Mouse (Mus musculus) liver, embryonic 15.5 days (tissue): ENCODE results near the gene Crcp. TPM values are rescaled to one million over a fixed set of nuclear protein-coding genes. Genes with fewer than 3 reads are reported as not detected.

ENCODE experiments used
- ATAC-seq: fragments of 200-750 bp; cut with Nextera tagmentation; 2 replicates; pipeline ENCODE4 v1.8.0; 2017; ENCODE audit warnings: moderate number of reproducible peaks, mild to moderate bottlenecking, moderate library complexity; ENCODE audit not compliant: insufficient read depth
- H3K27ac ChIP-seq: fragments of 300-500 bp; sonication (generic); replicated peaks from 2 replicates; pipeline ENCODE4 v1.5.1; 2015; ENCODE audit warnings: mild to moderate bottlenecking, inconsistent platforms
- H3K27me3 ChIP-seq: fragments of 300-500 bp; sonication (generic); 2 replicates; pipeline ENCODE4 v1.6.1; 2015; ENCODE audit warnings: mild to moderate bottlenecking, inconsistent platforms
- H3K36me3 ChIP-seq: fragments of 300-500 bp; sonication (generic); replicated peaks from 2 replicates; pipeline ENCODE4 v1.6.1; 2015; ENCODE audit warnings: moderate library complexity, mild to moderate bottlenecking, inconsistent platforms
- H3K4me1 ChIP-seq: fragments of 300-500 bp; sonication (generic); replicated peaks from 2 replicates; pipeline ENCODE4 v1.6.1; 2015; ENCODE audit warnings: inconsistent platforms
- H3K4me2 ChIP-seq: fragments of 300-500 bp; sonication (generic); 2 replicates; pipeline ENCODE4 v1.6.1; 2015; ENCODE audit warnings: moderate library complexity, mild to moderate bottlenecking, inconsistent platforms
- H3K4me3 ChIP-seq: fragments of 300-500 bp; sonication (generic); replicated peaks from 2 replicates; pipeline ENCODE4 v1.5.1; 2015; ENCODE audit warnings: mild to moderate bottlenecking, inconsistent platforms
- H3K9ac ChIP-seq: fragments of 300-500 bp; sonication (generic); 2 replicates; pipeline ENCODE4 v1.6.1; 2015; ENCODE audit warnings: moderate library complexity, mild to moderate bottlenecking, inconsistent platforms
- H3K9me3 ChIP-seq: fragments of 300-500 bp; sonication (generic); replicated peaks from 2 replicates; pipeline ENCODE4 v1.6.1; 2016; ENCODE audit warnings: inconsistent platforms
- WGBS: fragments of 180-500 bp; shearing (Covaris S2); methylation state at CpG from one replicate; pipeline ENCODE4 v1.1.7; 2015; ENCODE audit warnings: mixed read lengths; ENCODE audit not compliant: insufficient replicate concordance; 5-methylcytosine and 5-hydroxymethylcytosine counted together
- polyA plus RNA-seq: library from polyadenylated mRNA; unstranded; fragments of >200 nt; fragmentation: Nextera tagmentation; extraction: Ambion mirVana; gene quantifications from 2 replicates; pipeline ENCODE4 v1.2.1, GENCODE M21; 2015

Crcp gene
- polyA plus RNA-seq, 1 experiment from 2014 or later: 23.1 TPM

DNA sequence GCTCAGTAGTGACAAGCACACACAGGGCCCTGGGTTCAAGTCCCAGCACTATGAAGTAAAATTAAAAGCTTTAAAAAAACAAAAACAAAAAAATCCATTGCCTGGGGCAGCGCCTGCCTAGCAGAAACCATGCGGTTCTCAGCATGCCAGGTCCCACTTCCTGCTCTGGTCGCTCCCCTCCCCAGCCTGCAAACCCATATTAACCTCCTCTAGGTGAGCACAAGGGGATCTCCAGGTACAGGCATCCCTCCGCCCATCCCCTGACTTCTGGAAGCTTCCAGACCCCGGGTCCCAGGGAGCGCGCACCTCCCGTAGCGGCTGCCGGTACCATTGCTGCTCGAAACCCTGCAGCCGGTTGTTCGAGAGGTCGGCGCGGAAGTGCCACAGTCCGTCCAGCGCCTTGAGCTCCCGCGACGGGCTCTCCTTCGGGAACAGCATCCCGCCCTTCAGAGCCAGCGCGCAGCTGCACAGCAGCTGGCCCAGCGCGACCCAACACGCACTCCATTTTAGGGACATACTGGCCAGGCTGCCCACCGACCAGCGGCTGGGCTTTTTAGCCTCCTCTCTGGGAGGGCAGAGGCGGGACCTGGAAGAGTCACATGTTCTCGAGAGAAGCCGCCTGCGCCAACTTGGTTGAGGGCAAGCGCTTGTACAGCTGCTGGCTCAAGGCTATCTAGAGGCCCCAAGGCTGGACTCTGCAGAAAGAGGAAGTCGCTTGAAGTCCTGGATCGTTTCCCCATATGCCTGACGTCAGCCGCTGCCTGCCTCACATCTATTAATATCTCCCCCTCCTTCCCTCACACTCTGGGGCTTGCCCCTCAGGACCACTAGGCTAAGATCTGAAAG, 26.6 kb upstream of the Crcp start, which contains the start of gene Gusb:
Gene Gusb, minus strand, starts transcription at position 749 of the 846 bp plus-strand sequence.
- H3K27ac ChIP-seq: peak within 1 kb of the TSS; percentile 70
- peak within 1 kb of the TSS; percentile 88 for H3K4me2 ChIP-seq
- peaks cover 13% of the 10 kb centered on the region; the same call in 1 of the 2 replicates for H3K36me3 ChIP-seq
- peaks cover 42% of the 10 kb centered on the region for H3K4me1 ChIP-seq
- ATAC-seq: peak; percentile 67
- H3K27me3 ChIP-seq: no peaks in the 10 kb centered on the region
- under 1% methylated on average over 39 of the region's 39 CpGs for WGBS
- H3K9ac ChIP-seq: peak within 1 kb of the TSS; percentile 74
- no peaks in the 10 kb centered on the region for H3K9me3 ChIP-seq
- peak within 1 kb of the TSS; percentile 68 for H3K4me3 ChIP-seq

DNA sequence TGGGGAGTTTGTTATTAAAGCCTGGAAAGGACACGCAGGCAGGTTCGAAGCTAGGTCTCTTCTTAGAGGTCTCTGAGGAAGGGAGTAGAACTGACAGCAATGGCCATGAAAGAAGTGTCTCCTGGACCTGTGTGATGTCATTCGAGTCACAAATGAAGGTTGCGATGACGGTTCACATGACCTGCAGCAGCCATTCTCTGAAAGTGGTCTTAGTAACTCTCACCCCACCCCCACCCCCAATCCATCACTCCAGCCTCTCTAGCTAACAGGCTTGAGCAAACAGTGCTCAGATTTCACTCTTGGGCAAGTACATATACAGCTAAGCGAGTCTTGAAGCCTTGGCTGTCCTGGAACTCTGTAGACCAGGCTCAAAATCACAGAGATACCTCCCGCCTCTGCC, 25.9 kb upstream of the Crcp start:
- ATAC-seq: no peak
- Histone ChIP-seq H3K27me3 (no peaks in the 10 kb centered on the region), H3K36me3 (peaks cover 6% of the 10 kb centered on the region; the same call in 1 of the 2 replicates), H3K4me1 (peaks cover 35% of the 10 kb centered on the region), H3K4me3 (peak overlapping the region; percentile 68), H3K9me3 (no peaks in the 10 kb centered on the region), H3K27ac (peak overlapping the region; percentile 70), H3K4me2 (peak overlapping the region; percentile 88), H3K9ac (peak overlapping the region; percentile 74)
- WGBS: 39% methylated on average over 7 of the region's 7 CpGs

DNA sequence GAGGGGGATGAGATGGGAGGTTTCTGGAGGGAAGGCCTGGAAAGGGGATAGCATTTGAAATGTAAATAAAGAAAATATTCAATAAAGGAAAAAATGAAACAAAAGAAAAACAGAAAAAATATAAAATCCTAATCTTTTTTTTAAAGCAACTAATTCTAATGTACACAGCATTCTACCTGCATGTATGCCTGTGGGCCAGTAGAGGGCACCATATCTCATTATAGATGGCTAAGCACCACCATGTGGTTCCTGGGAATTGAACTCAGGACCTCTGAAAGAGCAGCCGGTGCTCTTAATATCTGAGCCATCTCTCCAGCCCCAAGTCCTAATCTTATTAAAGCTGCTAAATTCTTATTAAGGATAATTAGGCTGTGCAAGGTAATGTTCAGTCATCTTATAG, 21.7 kb upstream of the Crcp start:
- H3K4me3 ChIP-seq: no peak overlapping the region
- H3K4me2 ChIP-seq: no peak overlapping the region
- no peaks in the 10 kb centered on the region for H3K27me3 ChIP-seq
- peaks cover 7% of the 10 kb centered on the region; the same call in 1 of the 2 replicates for H3K9me3 ChIP-seq
- peaks cover 19% of the 10 kb centered on the region for H3K36me3 ChIP-seq
- WGBS: 64% methylated on average over 1 of the region's 1 CpGs
- no peak overlapping the region for H3K9ac ChIP-seq
- peaks cover 12% of the 10 kb centered on the region for H3K4me1 ChIP-seq
- ATAC-seq: no peak
- H3K27ac ChIP-seq: no peak overlapping the region

DNA sequence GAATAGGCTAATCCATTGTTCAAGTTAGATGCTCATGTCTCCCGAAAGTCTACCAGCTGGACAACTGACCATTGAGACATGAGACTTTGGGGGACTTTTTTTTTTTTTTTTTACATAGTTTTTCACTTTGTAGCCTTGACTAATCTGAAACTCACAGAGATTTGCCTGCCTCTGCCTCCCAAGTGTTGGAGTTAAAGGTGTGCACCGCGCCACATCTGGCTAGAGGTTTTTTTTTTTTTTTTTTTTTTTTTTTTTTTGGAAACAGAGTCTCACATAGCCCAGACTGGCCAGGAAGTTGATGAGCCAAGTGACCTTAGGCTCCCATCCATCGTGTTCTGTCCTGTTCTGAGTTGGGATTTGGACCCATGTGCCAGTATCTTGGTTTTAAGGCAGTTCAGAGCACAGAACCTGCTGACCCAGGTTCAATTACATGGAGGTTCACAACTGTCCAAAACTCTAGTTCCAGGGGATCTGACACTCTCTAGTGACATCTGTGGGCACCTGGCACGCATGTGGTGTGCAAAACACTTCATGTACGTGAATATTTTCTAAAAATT, 21.0 kb upstream of the Crcp start:
- no peak for ATAC-seq
- Histone ChIP-seq H3K36me3 (peaks cover 20% of the 10 kb centered on the region), H3K9ac (no peak overlapping the region), H3K4me3 (no peak overlapping the region), H3K27me3 (no peaks in the 10 kb centered on the region), H3K27ac (no peak overlapping the region), H3K9me3 (peaks cover 7% of the 10 kb centered on the region; the same call in 1 of the 2 replicates), H3K4me1 (peaks cover 7% of the 10 kb centered on the region), H3K4me2 (no peak overlapping the region)
- WGBS: 67% methylated on average over 6 of the region's 6 CpGs

DNA sequence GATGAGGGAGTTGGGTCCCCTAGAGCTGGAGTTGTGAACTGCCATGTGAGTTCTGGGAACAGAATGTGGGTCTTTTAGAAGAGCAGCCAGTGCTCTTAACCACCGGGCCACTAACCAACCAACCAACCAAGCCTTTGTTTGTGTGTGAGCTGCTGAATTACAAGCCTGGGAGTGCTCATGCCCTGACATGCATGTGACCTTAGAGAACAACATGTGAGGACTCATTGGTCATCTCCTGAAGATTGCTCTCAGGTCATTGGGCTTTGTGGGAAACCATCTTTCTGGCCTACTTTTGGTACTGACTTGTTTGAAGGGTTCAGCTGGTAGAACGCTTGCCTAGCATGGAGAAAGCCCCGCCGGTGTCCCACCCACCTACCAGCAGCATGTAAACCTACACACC, 19.3 kb upstream of the Crcp start:
- Histone ChIP-seq H3K4me3 (no peak overlapping the region), H3K9me3 (peaks cover 7% of the 10 kb centered on the region; the same call in 1 of the 2 replicates), H3K9ac (no peak overlapping the region), H3K4me2 (no peak overlapping the region), H3K4me1 (0 out of 2 replicates have a peak, but pooled peaks cover 4% of the 10 kb centered on the region), H3K27me3 (no peaks in the 10 kb centered on the region), H3K27ac (no peak overlapping the region), H3K36me3 (peaks cover 35% of the 10 kb centered on the region)
- ATAC-seq: no peak
- 82% methylated on average over 4 of the region's 4 CpGs for WGBS

DNA sequence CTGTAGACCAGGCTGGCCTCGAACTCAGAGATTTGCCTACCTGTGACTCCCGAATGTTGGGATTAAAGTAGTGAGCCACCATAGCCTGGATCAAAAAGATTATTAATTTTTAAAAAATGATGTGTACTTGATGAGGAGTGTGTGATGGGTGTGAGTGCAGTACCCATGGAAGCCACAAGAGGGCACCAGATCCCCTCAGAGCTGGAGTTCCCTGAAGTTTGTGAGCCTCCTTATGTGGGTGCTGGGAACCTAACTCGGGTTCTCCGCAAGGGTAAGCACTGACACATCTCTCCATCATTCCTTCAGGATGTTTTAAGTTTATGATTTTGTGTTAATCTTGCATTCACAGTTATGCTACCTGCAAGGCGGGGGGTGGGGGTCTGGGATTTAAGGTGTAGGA, 18.1 kb upstream of the Crcp start:
- Histone ChIP-seq H3K27ac (no peak overlapping the region), H3K4me2 (no peak overlapping the region), H3K27me3 (no peaks in the 10 kb centered on the region), H3K9me3 (peaks cover 7% of the 10 kb centered on the region; the same call in 1 of the 2 replicates), H3K4me3 (no peak overlapping the region), H3K9ac (no peak overlapping the region), H3K36me3 (peaks cover 46% of the 10 kb centered on the region), H3K4me1 (0 out of 2 replicates have a peak, but pooled peaks cover 4% of the 10 kb centered on the region)
- WGBS: 78% methylated on average over 5 of the region's 5 CpGs
- no peak for ATAC-seq

DNA sequence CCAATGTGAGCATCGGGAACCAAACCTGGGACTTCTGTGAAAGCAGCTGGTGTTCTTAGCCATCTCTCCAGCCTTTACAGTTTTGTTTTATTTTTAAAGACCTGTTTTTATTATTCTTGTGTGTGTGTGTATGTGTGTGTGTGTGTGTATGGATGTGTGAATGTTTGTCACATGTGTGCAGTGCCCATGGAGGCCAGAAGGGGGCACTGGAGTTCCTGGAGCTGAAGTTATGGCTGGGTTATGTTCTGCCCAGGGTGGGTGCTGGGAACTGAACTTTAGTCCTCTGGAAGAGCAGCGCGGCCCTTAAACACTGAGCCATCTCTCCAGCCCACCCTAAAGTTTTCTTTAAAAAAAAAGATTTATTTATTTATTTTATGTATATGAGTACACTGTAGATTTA, 14.0 kb upstream of the Crcp start:
- ATAC-seq: no peak
- Histone ChIP-seq H3K36me3 (peaks cover 68% of the 10 kb centered on the region), H3K4me2 (no peak overlapping the region), H3K4me1 (peaks cover 4% of the 10 kb centered on the region; the same call in 1 of the 2 replicates), H3K27me3 (no peaks in the 10 kb centered on the region), H3K9me3 (peaks cover 7% of the 10 kb centered on the region; the same call in 1 of the 2 replicates), H3K9ac (no peak overlapping the region), H3K27ac (no peak overlapping the region), H3K4me3 (no peak overlapping the region)
- WGBS: 90% methylated on average over 3 of the region's 3 CpGs

DNA sequence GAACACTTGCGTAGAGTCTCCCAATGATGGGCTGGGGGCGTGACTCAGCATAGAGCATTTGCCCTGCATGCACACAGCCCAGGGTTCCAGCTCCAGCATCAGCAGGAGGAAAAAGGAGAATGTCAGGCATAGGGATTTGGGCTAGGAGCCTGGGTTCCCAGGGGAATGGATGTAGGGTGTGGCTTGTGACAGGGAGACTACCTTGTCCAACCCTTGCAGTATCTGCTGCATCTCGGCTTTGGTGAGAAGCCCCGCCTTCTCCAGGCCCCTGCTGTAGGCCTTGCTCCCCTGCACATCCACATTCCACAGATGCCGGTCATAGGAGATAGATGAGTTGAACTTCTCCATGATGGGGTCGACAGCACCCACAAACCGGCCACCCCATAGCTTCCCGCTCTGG, 9.6 kb upstream of the Crcp start:
- no peak overlapping the region for H3K4me3 ChIP-seq
- peaks cover 35% of the 10 kb centered on the region for H3K36me3 ChIP-seq
- no peak overlapping the region for H3K9ac ChIP-seq
- H3K4me2 ChIP-seq: no peak overlapping the region
- peaks cover 27% of the 10 kb centered on the region for H3K4me1 ChIP-seq
- H3K9me3 ChIP-seq: no peaks in the 10 kb centered on the region
- WGBS: 72% methylated on average over 8 of the region's 8 CpGs
- H3K27ac ChIP-seq: no peak overlapping the region
- no peak for ATAC-seq
- no peaks in the 10 kb centered on the region for H3K27me3 ChIP-seq

DNA sequence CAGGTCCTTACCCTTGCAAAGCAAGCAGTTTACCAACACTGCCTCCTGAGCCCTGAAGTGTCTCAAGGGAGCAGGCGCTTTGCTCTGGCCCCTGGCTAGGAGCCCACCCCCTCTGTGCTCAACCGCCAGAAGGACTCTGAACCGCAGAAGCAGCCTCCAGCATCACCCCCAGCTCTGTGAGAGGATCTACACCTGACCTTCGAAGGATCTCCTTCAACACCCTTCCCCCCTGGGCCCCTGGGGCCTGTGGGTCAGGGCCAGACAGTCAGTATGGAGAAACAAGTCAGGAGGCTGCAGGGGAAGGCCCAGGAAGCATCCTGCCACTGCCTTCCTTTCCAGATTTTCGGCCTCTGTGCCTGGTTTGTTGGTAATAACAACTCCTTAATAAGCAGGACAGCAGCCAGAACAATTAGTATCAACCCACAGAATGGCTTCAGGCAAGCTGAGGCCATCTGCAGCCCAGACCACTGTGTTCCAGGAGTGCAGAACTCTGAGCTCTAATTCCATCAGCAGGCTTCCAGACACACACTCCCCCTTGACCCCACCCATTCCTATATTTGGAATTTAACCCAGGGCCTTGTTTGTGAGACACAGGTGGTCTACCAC, 7.6 kb upstream of the Crcp start:
- 0 out of 2 replicates have a peak overlapping the region, but pooled peaks have one; percentile 31 for H3K27ac ChIP-seq
- peak overlapping the region; percentile 90 for H3K4me2 ChIP-seq
- no peaks in the 10 kb centered on the region for H3K9me3 ChIP-seq
- 51% methylated on average over 5 of the region's 5 CpGs for WGBS
- no peak for ATAC-seq
- peaks cover 34% of the 10 kb centered on the region for H3K4me1 ChIP-seq
- H3K4me3 ChIP-seq: no peak overlapping the region
- peaks cover 17% of the 10 kb centered on the region; the same call in 1 of the 2 replicates for H3K36me3 ChIP-seq
- H3K27me3 ChIP-seq: peaks cover 1% of the 10 kb centered on the region
- H3K9ac ChIP-seq: no peak overlapping the region

DNA sequence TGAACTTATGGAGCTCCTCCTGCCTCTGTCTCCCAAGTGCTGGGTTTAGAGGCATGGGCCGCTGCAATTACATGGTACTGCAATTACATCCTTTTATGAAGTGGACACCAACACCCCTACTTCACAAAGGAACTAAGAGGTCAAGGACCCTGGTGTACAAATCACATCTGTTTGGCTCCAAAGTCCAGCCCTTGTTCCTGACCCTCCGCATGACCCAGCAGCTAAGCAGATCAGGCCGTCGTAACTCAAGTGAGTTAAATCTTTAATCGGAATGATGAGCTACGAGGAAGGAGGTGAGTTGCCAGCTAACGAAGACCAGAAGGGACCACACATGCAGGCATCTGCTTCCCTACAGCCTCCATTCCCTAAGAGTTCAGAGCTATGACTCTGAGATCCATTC, 6.7 kb upstream of the Crcp start:
- Histone ChIP-seq H3K4me2 (peak overlapping the region; percentile 90), H3K36me3 (peaks cover 13% of the 10 kb centered on the region; the same call in 1 of the 2 replicates), H3K27ac (peak overlapping the region; percentile 42; the same call in 1 of the 2 replicates), H3K9me3 (no peaks in the 10 kb centered on the region), H3K9ac (no peak overlapping the region), H3K4me1 (peaks cover 34% of the 10 kb centered on the region), H3K4me3 (peak overlapping the region; percentile 67; the same call in 1 of the 2 replicates), H3K27me3 (peaks cover 9% of the 10 kb centered on the region)
- 72% methylated on average over 7 of the region's 7 CpGs for WGBS
- ATAC-seq: no peak
